Mouse (Mus musculus) stomach, postnatal 0 days (tissue): ENCODE measurements around the gene Prss33. TPM values are rescaled to one million over a fixed set of nuclear protein-coding genes. Genes with fewer than 3 reads are reported as not detected.

ENCODE experiments used
- ATAC-seq: fragments of 200-750 bp; cut with Nextera tagmentation; 2 replicates; pipeline ENCODE4 v1.8.0; 2017; ENCODE audit not compliant: low FRiP score, low TSS enrichment
- DNase-seq: peaks from one replicate; pipeline ENCODE4 v3.0.0-alpha.2; 2016; ENCODE audit warnings: low spot score
- H3K27ac ChIP-seq: fragments of 300-500 bp; sonication (generic); replicated peaks from 2 replicates; pipeline ENCODE4 v1.5.1; 2014; ENCODE audit warnings: mild to moderate bottlenecking, control low read depth
- H3K27me3 ChIP-seq: fragments of 300-500 bp; sonication (generic); 2 replicates; pipeline ENCODE4 v1.6.1; 2014; ENCODE audit warnings: low read length; ENCODE audit not compliant: control insufficient read depth, insufficient read depth
- H3K36me3 ChIP-seq: fragments of 300-500 bp; sonication (generic); 2 replicates; pipeline ENCODE4 v1.6.1; 2014; ENCODE audit warnings: low read length, mixed read lengths; ENCODE audit not compliant: control insufficient read depth, insufficient read depth
- H3K4me1 ChIP-seq: fragments of 300-500 bp; sonication (generic); replicated peaks from 2 replicates; pipeline ENCODE4 v1.6.1; 2014; ENCODE audit warnings: antibody characterized with exemption; ENCODE audit not compliant: control insufficient read depth, insufficient read depth
- H3K4me2 ChIP-seq: fragments of 300-500 bp; sonication (generic); replicated peaks from 2 replicates; pipeline ENCODE4 v1.6.1; 2014; ENCODE audit warnings: low read depth, mild to moderate bottlenecking, control low read depth, moderate library complexity
- H3K4me3 ChIP-seq: fragments of 300-500 bp; sonication (generic); 2 replicates; pipeline ENCODE4 v1.5.1; 2014; ENCODE audit warnings: low read depth, low read length, control low read depth
- H3K9ac ChIP-seq: fragments of 300-500 bp; sonication (generic); 2 replicates; pipeline ENCODE4 v1.6.1; 2014; ENCODE audit warnings: mild to moderate bottlenecking, low read length, control low read depth, mixed read lengths
- H3K9me3 ChIP-seq: fragments of 300-500 bp; sonication (generic); 2 replicates; pipeline ENCODE4 v1.6.1; 2016; ENCODE audit warnings: low read length; ENCODE audit not compliant: control insufficient read depth
- CTCF ChIP-seq: IDR thresholded peaks from 2 replicates; pipeline ENCODE4 v1.5.1; 2016; ENCODE audit warnings: antibody characterized with exemption, low read depth, mild to moderate bottlenecking, moderate library complexity
- EP300 ChIP-seq: optimal IDR thresholded peaks from 2 replicates; pipeline ENCODE3; 2016; ENCODE audit warnings: antibody characterized with exemption
- WGBS: fragments of 180-500 bp; shearing (Covaris S2); extraction: QIAGEN DNeasy Blood & Tissue Kit; methylation state at CpG from one replicate; pipeline ENCODE4 v1.1.7; 2014; 5-methylcytosine and 5-hydroxymethylcytosine counted together
- polyA plus RNA-seq: library from polyadenylated mRNA; unstranded; fragments of >200 nt; fragmentation: Nextera tagmentation; extraction: Ambion mirVana; gene quantifications from 2 replicates; pipeline ENCODE4 v1.2.1, GENCODE M21; 2015

Gene Prss33
- polyA plus RNA-seq, 1 experiment from 2014 or later, result not detected

- WGBS, result 67% methylated on average over 7 of the region's 7 CpGs
- Histone ChIP-seq H3K36me3 (no peaks in the 10 kb centered on the region), H3K27me3 (no peaks in the 10 kb centered on the region), H3K4me2 (no peak overlapping the region), H3K4me3 (no peak overlapping the region), H3K27ac (no peak overlapping the region), H3K9me3 (no peaks in the 10 kb centered on the region), H3K9ac (no peak overlapping the region), H3K4me1 (no peaks in the 10 kb centered on the region)
- ATAC-seq (no peak), DNase-seq (no peak)
- no peak for TF ChIP-seq CTCF
- no peak for TF ChIP-seq EP300
These were observed 38.5 kb downstream of the Prss33 start for GRCm38 (mm10) chr17:23797316-23797715.

DNA sequence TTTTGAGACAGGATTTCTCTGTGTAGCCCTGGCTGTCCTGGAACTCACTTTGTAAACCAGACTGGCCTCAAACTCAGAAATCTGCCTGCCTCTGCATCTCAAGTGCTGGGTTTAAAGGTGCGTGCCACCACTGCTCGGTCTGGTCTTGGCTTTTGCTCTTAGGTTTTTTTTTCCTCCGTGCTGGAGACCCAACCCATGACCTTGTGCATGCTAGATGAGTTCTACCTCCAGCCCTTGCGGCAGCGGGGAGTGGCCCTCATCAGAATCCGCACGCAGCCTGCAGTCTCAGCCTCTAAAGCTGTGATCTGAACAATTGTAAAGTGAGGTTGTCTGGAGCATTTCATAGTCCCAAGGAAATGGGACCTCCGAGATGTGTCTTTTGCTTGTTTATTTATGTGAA is 40.5 kb downstream of the Prss33 start:
- DNase-seq (no peak), ATAC-seq (no peak)
- TF ChIP-seq CTCF (no peak), EP300 (no peak)
- H3K4me3 ChIP-seq, result no peak overlapping the region
- no peak overlapping the region for H3K9ac ChIP-seq
- no peaks in the 10 kb centered on the region for H3K36me3 ChIP-seq
- no peaks in the 10 kb centered on the region for H3K9me3 ChIP-seq
- peaks cover 2% of the 10 kb centered on the region; the same call in 1 of the 2 replicates for H3K4me1 ChIP-seq
- no peak overlapping the region for H3K27ac ChIP-seq
- WGBS, result 95% methylated on average over 8 of the region's 8 CpGs
- no peak overlapping the region for H3K4me2 ChIP-seq
- H3K27me3 ChIP-seq, result no peaks in the 10 kb centered on the region

- ATAC-seq, result no peak; the same call in 1 of the 2 replicates
- TF ChIP-seq CTCF (no peak), EP300 (no peak)
- no peaks in the 10 kb centered on the region for H3K36me3 ChIP-seq
- WGBS, result 59% methylated on average over 2 of the region's 2 CpGs
- no peaks in the 10 kb centered on the region for H3K9me3 ChIP-seq
- H3K9ac ChIP-seq, result no peak overlapping the region; the same call in 1 of the 2 replicates
- H3K27ac ChIP-seq, result no peak overlapping the region; the same call in 1 of the 2 replicates
- H3K27me3 ChIP-seq, result no peaks in the 10 kb centered on the region
- no peak for DNase-seq
- H3K4me1 ChIP-seq, result peaks cover 2% of the 10 kb centered on the region; the same call in 1 of the 2 replicates
- peak overlapping the region; percentile 78 for H3K4me2 ChIP-seq
- H3K4me3 ChIP-seq, result no peak overlapping the region
These were observed 44.8 kb downstream of the Prss33 start for GRCm38 (mm10) chr17:23791079-23791357.

- no peaks in the 10 kb centered on the region for H3K27me3 ChIP-seq
- H3K36me3 ChIP-seq, result no peaks in the 10 kb centered on the region
- H3K27ac ChIP-seq, result peak within 1 kb of the TSS; percentile 86
- WGBS, result 2% methylated on average over 29 of the region's 29 CpGs
- DNase-seq, result peak; percentile 71
- H3K4me2 ChIP-seq, result peak within 1 kb of the TSS; percentile 78
- no peaks in the 10 kb centered on the region for H3K9me3 ChIP-seq
- H3K4me1 ChIP-seq, result peaks cover 4% of the 10 kb centered on the region; the same call in 1 of the 2 replicates
- ATAC-seq, result peak; percentile 53
- H3K9ac ChIP-seq, result peak within 1 kb of the TSS; percentile 80
- peak within 1 kb of the TSS; percentile 47 for H3K4me3 ChIP-seq
- TF ChIP-seq EP300 (no peak), CTCF (no peak)
These were observed 45.4 kb downstream of the Prss33 start, which contains the start of gene Srrm2 for GRCm38 (mm10) chr17:23790269-23791078. Gene Srrm2 (plus strand): TSS chr17:23790532.

- H3K9ac ChIP-seq, result peak overlapping the region; percentile 80
- no peaks in the 10 kb centered on the region for H3K9me3 ChIP-seq
- H3K4me1 ChIP-seq, result peaks cover 4% of the 10 kb centered on the region; the same call in 1 of the 2 replicates
- peak overlapping the region; percentile 78 for H3K4me2 ChIP-seq
- no peak for ATAC-seq
- WGBS, result 24% methylated on average over 8 of the region's 8 CpGs
- no peaks in the 10 kb centered on the region for H3K27me3 ChIP-seq
- TF ChIP-seq EP300 (no peak), CTCF (no peak)
- no peaks in the 10 kb centered on the region for H3K36me3 ChIP-seq
- H3K4me3 ChIP-seq, result peak overlapping the region; percentile 47
- peak overlapping the region; percentile 86 for H3K27ac ChIP-seq
- no peak for DNase-seq
These were observed 46.0 kb downstream of the Prss33 start for GRCm38 (mm10) chr17:23789749-23790268.

- no peak for TF ChIP-seq CTCF
- no peak for TF ChIP-seq EP300
- Histone ChIP-seq H3K4me3 (no peak overlapping the region), H3K4me1 (peaks cover 4% of the 10 kb centered on the region; the same call in 1 of the 2 replicates), H3K27ac (no peak overlapping the region), H3K4me2 (no peak overlapping the region), H3K27me3 (no peaks in the 10 kb centered on the region), H3K9ac (no peak overlapping the region), H3K36me3 (no peaks in the 10 kb centered on the region), H3K9me3 (no peaks in the 10 kb centered on the region)
- WGBS, result 88% methylated on average over 4 of the region's 4 CpGs
- no peak for DNase-seq
- ATAC-seq, result no peak
These were observed 46.9 kb downstream of the Prss33 start for GRCm38 (mm10) chr17:23788973-23789372.
